Mouse (Mus musculus): ENCODE results near the gene Nagk. TPM values are rescaled to one million over a fixed set of nuclear protein-coding genes. Genes with fewer than 3 reads are reported as not detected.
"Not testable (repeated sequence)": the region's sequence is repeated elsewhere in the genome, so short reads cannot be mapped to it uniquely, and the experiment has no call there.

The Nagk gene
- polyA plus RNA-seq, 1 experiment from 2014 or later: 115 TPM

DNA sequence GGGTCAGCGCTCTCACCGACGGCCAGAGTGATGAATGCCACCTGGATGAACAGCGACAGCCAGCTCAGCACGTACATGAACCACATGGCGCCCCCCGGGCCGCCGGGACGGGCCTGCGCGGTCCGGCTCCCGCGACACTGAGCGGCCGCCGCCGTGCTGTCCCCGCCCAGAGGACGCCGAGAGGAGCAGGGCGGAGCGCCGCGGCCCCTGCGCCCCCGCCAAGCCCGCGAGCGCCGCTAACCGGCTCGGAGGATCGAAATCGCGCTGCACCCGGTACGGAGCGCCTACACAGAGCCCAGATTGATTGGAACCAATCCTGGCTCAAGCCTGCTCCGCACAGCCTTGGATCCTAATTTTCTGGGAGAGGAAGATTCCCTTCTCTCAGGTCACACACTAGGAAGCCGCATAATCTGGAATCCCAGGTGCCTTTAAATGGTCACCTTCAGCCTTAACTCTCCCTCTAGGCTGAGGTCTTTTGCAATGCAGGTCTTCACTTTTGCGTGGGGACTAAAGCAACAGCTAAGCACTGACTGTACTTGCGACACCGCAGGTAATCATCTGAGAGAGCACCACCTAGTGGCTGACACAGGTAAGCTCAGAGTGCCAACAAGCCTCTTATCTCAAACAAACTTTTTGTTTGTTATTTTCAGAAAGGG is 19.0 kb upstream of the Nagk start, which contains the start of gene Tex261:
Tex261 (minus strand) TSS at position 176 of the 656 bp plus-strand sequence.
- WGBS: under 1% methylated on average over 45 of the region's 45 CpGs

DNA sequence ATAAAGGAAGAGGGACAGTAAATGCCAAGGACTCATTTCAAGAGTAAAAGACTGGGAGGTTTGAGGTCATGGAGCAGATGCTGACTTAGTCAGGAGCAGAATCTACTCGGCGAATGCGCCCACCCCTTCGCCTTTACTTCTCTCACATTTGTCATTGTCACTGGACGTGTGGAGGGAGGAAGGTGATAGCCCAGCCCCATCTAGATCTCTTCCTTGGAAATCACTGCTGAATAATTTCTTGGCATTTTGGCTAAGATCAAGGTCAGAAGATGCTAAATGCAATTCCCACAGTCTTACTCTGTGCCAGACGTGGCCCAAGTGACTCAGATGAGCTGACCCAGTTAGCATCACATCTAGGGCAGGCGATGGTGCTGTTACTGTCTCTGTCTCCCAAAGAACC is 16.5 kb upstream of the Nagk start:
- H3K9me3 ChIP-seq: no peaks in the 10 kb centered on the region
- no peak overlapping the region for H3K9ac ChIP-seq
- WGBS: 74% methylated on average over 7 of the region's 7 CpGs

More for the DNA sequence above, 19.0 kb upstream of the Nagk start, which contains the start of gene Tex261:
- Histone ChIP-seq H3K36me3 (no peaks in the 10 kb centered on the region; the same call in none of the 2 replicates), H3K27ac (replicated peaks) (peak within 1 kb of the TSS; percentile 83), H3K9ac (peak within 1 kb of the TSS; percentile 81), H3K4me3 (peak within 1 kb of the TSS; percentile 76), H3K27me3 (no peaks in the 10 kb centered on the region), H3K4me2 (peak within 1 kb of the TSS; percentile 81), H3K4me1 (replicated peaks) (peaks cover 33% of the 10 kb centered on the region), H3K9me3 (no peaks in the 10 kb centered on the region)
- peak; percentile 96 for ATAC-seq (ENCODE audit: low FRiP score, low read depth)

GRCm38 (mm10) chr6:83779026-83779425 is 15.8 kb upstream of the Nagk start:
- WGBS: 11% methylated on average over 5 of the region's 5 CpGs

More for the DNA sequence above, 16.5 kb upstream of the Nagk start:
- no peaks in the 10 kb centered on the region for H3K27me3 ChIP-seq
- no peak overlapping the region for H3K4me2 ChIP-seq
- peaks cover 27% of the 10 kb centered on the region for H3K4me1 ChIP-seq (replicated peaks)
- no peak for ATAC-seq (ENCODE audit: low FRiP score, low read depth)
- no peaks in the 10 kb centered on the region for H3K36me3 ChIP-seq
- H3K27ac ChIP-seq (replicated peaks): no peak overlapping the region
- no peak overlapping the region for H3K4me3 ChIP-seq

GRCm38 (mm10) chr6:83786426-83786825 is 8.4 kb upstream of the Nagk start:
- H3K27me3 ChIP-seq: no peaks in the 10 kb centered on the region
- ATAC-seq (ENCODE audit: low FRiP score, low read depth): no peak
- no peak overlapping the region for H3K9ac ChIP-seq
- H3K4me2 ChIP-seq: no peak overlapping the region
- 87% methylated on average over 3 of the region's 3 CpGs for WGBS
- H3K36me3 ChIP-seq: no peaks in the 10 kb centered on the region
- no peak overlapping the region for H3K4me3 ChIP-seq
- no peaks in the 10 kb centered on the region for H3K4me1 ChIP-seq (replicated peaks)
- H3K27ac ChIP-seq (replicated peaks): no peak overlapping the region
- no peaks in the 10 kb centered on the region for H3K9me3 ChIP-seq

More at GRCm38 (mm10) chr6:83779026-83779425, 15.8 kb upstream of the Nagk start:
- Histone ChIP-seq H3K27me3 (no peaks in the 10 kb centered on the region), H3K36me3 (no peaks in the 10 kb centered on the region), H3K4me2 (no peak overlapping the region), H3K4me1 (replicated peaks) (peaks cover 20% of the 10 kb centered on the region), H3K9me3 (no peaks in the 10 kb centered on the region), H3K4me3 (no peak overlapping the region), H3K27ac (replicated peaks) (no peak overlapping the region), H3K9ac (no peak overlapping the region)
- no peak for ATAC-seq (ENCODE audit: low FRiP score, low read depth)

- no peaks in the 10 kb centered on the region for H3K36me3 ChIP-seq
- no peak overlapping the region for H3K4me2 ChIP-seq
- ATAC-seq (ENCODE audit: low FRiP score, low read depth): no peak
- H3K4me3 ChIP-seq: no peak overlapping the region
- no peaks in the 10 kb centered on the region for H3K9me3 ChIP-seq
- H3K4me1 ChIP-seq (replicated peaks): no peaks in the 10 kb centered on the region
- H3K9ac ChIP-seq: no peak overlapping the region
- H3K27me3 ChIP-seq: no peaks in the 10 kb centered on the region
- 31% methylated on average over 7 of the region's 7 CpGs for WGBS
- no peak overlapping the region for H3K27ac ChIP-seq (replicated peaks)
Measured at GRCm38 (mm10) chr6:83788554-83788953, 6.2 kb upstream of the Nagk start.

DNA sequence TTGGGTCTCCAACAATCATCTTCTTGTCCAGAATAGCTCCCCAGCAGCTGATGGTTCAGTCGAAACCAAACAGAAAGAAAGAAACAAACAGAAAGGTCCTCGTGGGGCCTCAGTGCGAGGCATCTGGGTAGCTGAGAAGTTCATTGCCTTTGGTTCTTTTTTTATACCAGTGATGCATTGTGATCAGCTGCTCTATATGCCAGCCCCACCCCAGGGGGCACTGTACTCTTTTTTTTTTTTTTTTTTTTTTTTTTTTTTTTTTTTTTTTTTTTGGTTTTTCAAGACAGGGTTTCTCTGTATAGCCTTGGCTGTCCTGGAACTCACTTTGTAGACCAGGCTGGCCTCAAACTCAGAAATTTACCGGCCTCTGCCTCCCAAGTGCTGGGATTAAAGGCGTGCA is 4.2 kb upstream of the Nagk start:
- not testable (repeated sequence) for ATAC-seq (ENCODE audit: low FRiP score, low read depth); H3K27ac ChIP-seq (replicated peaks); H3K9ac ChIP-seq; H3K4me1 ChIP-seq (replicated peaks); H3K9me3 ChIP-seq; H3K27me3 ChIP-seq; H3K4me2 ChIP-seq; H3K36me3 ChIP-seq; H3K4me3 ChIP-seq
- 80% methylated on average over 5 of the region's 5 CpGs for WGBS

- Histone ChIP-seq H3K4me2 (no peak overlapping the region), H3K27me3 (no peaks in the 10 kb centered on the region), H3K4me3 (no peak overlapping the region), H3K9ac (no peak overlapping the region), H3K9me3 (no peaks in the 10 kb centered on the region), H3K36me3 (no peaks in the 10 kb centered on the region), H3K4me1 (replicated peaks) (peaks cover 15% of the 10 kb centered on the region), H3K27ac (replicated peaks) (no peak overlapping the region)
- WGBS: 78% methylated on average over 4 of the region's 4 CpGs
- no peak for ATAC-seq (ENCODE audit: low FRiP score, low read depth)
Measured at GRCm38 (mm10) chr6:83791251-83791890, 3.4 kb upstream of the Nagk start.

GRCm38 (mm10) chr6:83795492-83795900 is 714 bp downstream of the Nagk start:
- H3K27me3 ChIP-seq: no peaks in the 10 kb centered on the region
- peaks cover 6% of the 10 kb centered on the region; the same call in 1 of the 2 replicates for H3K36me3 ChIP-seq
- H3K9me3 ChIP-seq: no peaks in the 10 kb centered on the region
- peak; percentile 31 for ATAC-seq (ENCODE audit: low FRiP score, low read depth)
- peaks cover 20% of the 10 kb centered on the region for H3K4me1 ChIP-seq (replicated peaks)
- H3K27ac ChIP-seq (replicated peaks): peak overlapping the region; percentile 95
- peak overlapping the region; percentile 84 for H3K4me2 ChIP-seq
- WGBS: 10% methylated on average over 13 of the region's 13 CpGs
- H3K4me3 ChIP-seq: peak overlapping the region; percentile 81
- peak overlapping the region; percentile 93 for H3K9ac ChIP-seq

- Histone ChIP-seq H3K27ac (replicated peaks) (no peak overlapping the region), H3K4me3 (no peak overlapping the region), H3K9ac (no peak overlapping the region), H3K27me3 (no peaks in the 10 kb centered on the region), H3K36me3 (peaks cover 18% of the 10 kb centered on the region; the same call in 1 of the 2 replicates), H3K9me3 (no peaks in the 10 kb centered on the region), H3K4me1 (replicated peaks) (peaks cover 20% of the 10 kb centered on the region), H3K4me2 (no peak overlapping the region)
- ATAC-seq (ENCODE audit: low FRiP score, low read depth): no peak
- WGBS: 50% methylated on average over 3 of the region's 3 CpGs
Measured at GRCm38 (mm10) chr6:83796686-83797085, 1.9 kb downstream of the Nagk start.

GRCm38 (mm10) chr6:83802033-83802432 is 7.3 kb downstream of the Nagk start:
- 88% methylated on average over 5 of the region's 5 CpGs for WGBS
- H3K27ac ChIP-seq (replicated peaks): no peak overlapping the region
- no peak overlapping the region for H3K9ac ChIP-seq
- ATAC-seq (ENCODE audit: low FRiP score, low read depth): no peak
- no peaks in the 10 kb centered on the region for H3K9me3 ChIP-seq
- H3K27me3 ChIP-seq: no peaks in the 10 kb centered on the region
- H3K4me1 ChIP-seq (replicated peaks): 0 out of 2 replicates have a peak, but pooled peaks cover under 1% of the 10 kb centered on the region
- no peak overlapping the region for H3K4me2 ChIP-seq
- peaks cover 29% of the 10 kb centered on the region; the same call in 1 of the 2 replicates for H3K36me3 ChIP-seq
- no peak overlapping the region for H3K4me3 ChIP-seq

GRCm38 (mm10) chr6:83802846-83803245 is 8.1 kb downstream of the Nagk start:
- Histone ChIP-seq H3K9ac (no peak overlapping the region), H3K9me3 (no peaks in the 10 kb centered on the region), H3K27ac (replicated peaks) (no peak overlapping the region), H3K4me3 (no peak overlapping the region), H3K27me3 (no peaks in the 10 kb centered on the region), H3K36me3 (peaks cover 34% of the 10 kb centered on the region; the same call in 1 of the 2 replicates), H3K4me1 (replicated peaks) (no peaks in the 10 kb centered on the region), H3K4me2 (no peak overlapping the region)
- WGBS: 94% methylated on average over 3 of the region's 3 CpGs
- ATAC-seq (ENCODE audit: low FRiP score, low read depth): no peak

- Histone ChIP-seq H3K4me1 (replicated peaks) (no peaks in the 10 kb centered on the region), H3K4me2 (no peak overlapping the region), H3K36me3 (peaks cover 18% of the 10 kb centered on the region), H3K9me3 (no peaks in the 10 kb centered on the region), H3K27ac (replicated peaks) (no peak overlapping the region), H3K27me3 (no peaks in the 10 kb centered on the region), H3K4me3 (no peak overlapping the region), H3K9ac (no peak overlapping the region)
- ATAC-seq (ENCODE audit: low FRiP score, low read depth): no peak
- 95% methylated on average over 3 of the region's 3 CpGs for WGBS
Measured at GRCm38 (mm10) chr6:83815801-83816200, 21.0 kb downstream of the Nagk start.
